Mouse (Mus musculus): Measurements from ENCODE around the gene Gipc1. TPM values are rescaled to one million over a fixed set of nuclear protein-coding genes. Genes with fewer than 3 reads are reported as not detected.
A peak's percentile ranks its signal among the peaks of the same experiment; 100 is the strongest.

The Gipc1 gene
- polyA plus RNA-seq, 1 experiment from 2014 or later = 184 TPM

DNA sequence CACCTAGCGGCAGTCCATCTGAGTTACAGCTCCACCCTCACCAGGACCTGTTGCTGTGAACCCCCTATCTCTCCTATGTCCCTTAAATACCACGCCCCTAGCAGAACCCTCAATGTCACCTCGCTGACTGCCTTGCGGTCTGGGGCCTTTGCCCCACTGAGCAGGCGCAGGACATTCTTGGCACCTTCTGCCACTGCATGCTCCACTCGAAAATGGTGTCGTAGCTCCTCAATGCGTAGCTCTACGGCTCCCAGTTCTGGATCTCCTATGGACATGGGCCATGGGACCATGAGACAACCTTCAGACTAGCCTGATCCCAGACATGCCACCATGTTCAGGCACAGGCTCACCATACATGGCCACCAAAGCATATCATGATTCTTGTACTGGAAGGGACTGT lies 32.0 kb downstream of the Gipc1 start:
- Histone ChIP-seq H3K9me3 (ENCODE audit: control insufficient read depth, low read length) (no peaks in the 10 kb centered on the region), H3K27me3 (ENCODE audit: control insufficient read depth, insufficient read depth, low read length) (no peaks in the 10 kb centered on the region), H3K9ac (ENCODE audit: low read length) (no peak overlapping the region), H3K36me3 (ENCODE audit: control insufficient read depth, insufficient read depth, low read length) (peaks cover 5% of the 10 kb centered on the region), H3K4me2 (no peak overlapping the region), H3K4me3 (ENCODE audit: low read depth, low read length) (no peak overlapping the region), H3K27ac (ENCODE audit: low read depth, low read length) (no peak overlapping the region), H3K4me1 (ENCODE audit: control insufficient read depth, insufficient read depth, low read length) (no peaks in the 10 kb centered on the region)
- DNase-seq (ENCODE audit: low spot score, missing footprints) = no peak
- WGBS = 92% methylated on average over 9 of the region's 9 CpGs
- ATAC-seq (ENCODE audit: low FRiP score) = no peak

DNA sequence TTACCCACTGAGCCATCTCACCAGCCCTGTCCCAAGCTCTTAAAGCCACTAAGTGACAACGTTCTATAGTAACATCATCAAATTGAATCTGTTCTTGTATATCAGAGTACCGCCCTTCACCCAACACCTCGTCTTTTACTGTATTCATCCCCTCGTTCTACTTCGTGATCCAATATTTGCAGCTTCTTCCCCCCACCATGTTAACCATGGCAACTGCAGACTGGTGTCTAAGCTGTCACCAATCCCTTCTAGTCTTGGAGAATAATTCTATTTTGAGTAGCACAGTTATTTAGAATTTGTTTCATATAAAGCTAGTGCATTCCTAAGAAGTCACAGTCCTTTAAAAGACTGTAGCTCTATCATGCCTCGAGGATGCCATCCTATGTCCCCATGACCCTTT lies 36.8 kb downstream of the Gipc1 start:
- H3K27ac ChIP-seq (ENCODE audit: low read depth, low read length) = no peak overlapping the region
- H3K9ac ChIP-seq (ENCODE audit: low read length) = no peak overlapping the region
- DNase-seq (ENCODE audit: low spot score, missing footprints) (no peak), ATAC-seq (ENCODE audit: low FRiP score) (no peak)
- no peaks in the 10 kb centered on the region for H3K4me1 ChIP-seq (ENCODE audit: control insufficient read depth, insufficient read depth, low read length)
- H3K9me3 ChIP-seq (ENCODE audit: control insufficient read depth, low read length) = no peaks in the 10 kb centered on the region
- H3K4me3 ChIP-seq (ENCODE audit: low read depth, low read length) = no peak overlapping the region
- H3K36me3 ChIP-seq (ENCODE audit: control insufficient read depth, insufficient read depth, low read length) = peaks cover 17% of the 10 kb centered on the region
- H3K4me2 ChIP-seq = no peak overlapping the region
- WGBS = 95% methylated on average over 6 of the region's 6 CpGs
- H3K27me3 ChIP-seq (ENCODE audit: control insufficient read depth, insufficient read depth, low read length) = no peaks in the 10 kb centered on the region

DNA sequence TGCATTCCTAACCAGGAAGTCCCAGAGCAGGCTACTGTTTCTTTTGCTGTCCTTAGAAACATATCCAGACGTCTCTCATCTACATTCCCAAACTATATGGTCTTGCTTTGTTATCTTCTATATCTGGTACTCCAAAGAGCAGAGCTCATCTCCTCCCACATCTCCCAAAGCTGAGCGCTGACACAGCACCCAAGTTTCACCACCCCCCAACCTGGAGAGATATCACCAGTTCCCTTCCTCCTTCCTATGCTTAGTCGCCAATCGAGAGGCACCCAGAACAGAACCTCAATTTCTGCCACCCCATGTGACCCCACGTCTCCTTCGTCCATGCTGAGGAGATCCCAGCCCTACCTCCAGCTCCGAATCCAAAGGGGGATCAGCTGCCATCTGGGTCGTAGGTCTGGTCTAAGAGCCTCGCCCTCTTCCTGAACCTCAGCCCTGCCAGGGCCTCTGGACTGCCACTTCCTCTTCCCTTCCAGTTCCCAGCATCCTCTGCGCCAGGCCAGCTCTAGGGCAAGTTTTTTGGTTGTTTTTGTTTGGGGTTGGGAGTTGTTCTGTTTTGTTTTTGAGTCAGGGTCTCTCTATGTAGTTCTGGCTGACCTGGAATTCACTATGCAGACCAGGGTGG lies 41.2 kb downstream of the Gipc1 start:
- Histone ChIP-seq H3K4me2 (no peak overlapping the region), H3K4me1 (ENCODE audit: control insufficient read depth, insufficient read depth, low read length) (peaks cover 15% of the 10 kb centered on the region; the same call in 1 of the 2 replicates), H3K9ac (ENCODE audit: low read length) (no peak overlapping the region), H3K27me3 (ENCODE audit: control insufficient read depth, insufficient read depth, low read length) (no peaks in the 10 kb centered on the region), H3K9me3 (ENCODE audit: control insufficient read depth, low read length) (no peaks in the 10 kb centered on the region), H3K27ac (ENCODE audit: low read depth, low read length) (no peak overlapping the region), H3K36me3 (ENCODE audit: control insufficient read depth, insufficient read depth, low read length) (peaks cover 14% of the 10 kb centered on the region; the same call in 1 of the 2 replicates), H3K4me3 (ENCODE audit: low read depth, low read length) (no peak overlapping the region)
- 84% methylated on average over 10 of the region's 10 CpGs for WGBS
- DNase-seq (ENCODE audit: low spot score, missing footprints) (no peak), ATAC-seq (ENCODE audit: low FRiP score) (no peak)

DNA sequence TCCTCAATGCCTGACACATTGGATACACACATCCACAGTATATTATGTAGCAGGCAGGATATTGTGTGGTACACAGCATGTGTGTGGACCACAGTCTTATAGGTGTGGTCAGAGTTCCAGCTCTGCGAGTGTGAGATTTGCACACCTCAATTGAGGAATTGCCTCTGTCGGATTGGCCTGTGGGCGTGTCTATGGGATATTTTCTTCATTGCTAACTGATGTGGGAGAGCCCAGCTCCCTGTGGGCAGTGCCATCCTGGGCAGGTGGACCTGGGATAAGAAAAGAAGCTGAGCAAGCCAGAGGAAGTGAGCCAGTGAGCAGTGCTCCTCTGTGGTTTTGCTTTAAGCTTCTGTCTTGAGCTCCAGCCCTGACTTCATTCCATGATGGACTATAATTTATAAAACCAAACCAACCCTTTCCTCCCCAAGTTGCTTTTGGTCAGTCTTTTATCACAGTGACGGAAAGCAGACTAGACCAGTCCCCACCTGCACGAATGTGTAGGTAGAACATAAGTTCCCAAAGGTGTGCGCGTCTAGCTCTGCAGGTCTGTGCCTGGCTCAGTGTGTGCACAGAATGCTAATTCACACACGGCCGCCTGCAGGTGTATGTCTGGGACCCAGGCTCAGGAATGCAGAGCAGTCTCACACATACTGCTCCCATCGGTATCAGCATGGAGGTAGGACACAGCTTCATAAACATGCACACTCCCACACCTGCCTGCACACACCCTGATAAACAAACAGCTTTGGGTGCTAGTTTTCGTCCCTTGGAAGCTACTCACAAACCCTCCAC lies 42.1 kb downstream of the Gipc1 start:
- ATAC-seq (ENCODE audit: low FRiP score) (no peak), DNase-seq (ENCODE audit: low spot score, missing footprints) (no peak)
- no peaks in the 10 kb centered on the region for H3K9me3 ChIP-seq (ENCODE audit: control insufficient read depth, low read length)
- no peak overlapping the region for H3K4me3 ChIP-seq (ENCODE audit: low read depth, low read length)
- no peak overlapping the region for H3K4me2 ChIP-seq
- peaks cover 14% of the 10 kb centered on the region; the same call in 1 of the 2 replicates for H3K36me3 ChIP-seq (ENCODE audit: control insufficient read depth, insufficient read depth, low read length)
- no peak overlapping the region for H3K9ac ChIP-seq (ENCODE audit: low read length)
- 90% methylated on average over 11 of the region's 11 CpGs for WGBS
- H3K4me1 ChIP-seq (ENCODE audit: control insufficient read depth, insufficient read depth, low read length) = peaks cover 18% of the 10 kb centered on the region
- no peak overlapping the region for H3K27ac ChIP-seq (ENCODE audit: low read depth, low read length)
- no peaks in the 10 kb centered on the region for H3K27me3 ChIP-seq (ENCODE audit: control insufficient read depth, insufficient read depth, low read length)

DNA sequence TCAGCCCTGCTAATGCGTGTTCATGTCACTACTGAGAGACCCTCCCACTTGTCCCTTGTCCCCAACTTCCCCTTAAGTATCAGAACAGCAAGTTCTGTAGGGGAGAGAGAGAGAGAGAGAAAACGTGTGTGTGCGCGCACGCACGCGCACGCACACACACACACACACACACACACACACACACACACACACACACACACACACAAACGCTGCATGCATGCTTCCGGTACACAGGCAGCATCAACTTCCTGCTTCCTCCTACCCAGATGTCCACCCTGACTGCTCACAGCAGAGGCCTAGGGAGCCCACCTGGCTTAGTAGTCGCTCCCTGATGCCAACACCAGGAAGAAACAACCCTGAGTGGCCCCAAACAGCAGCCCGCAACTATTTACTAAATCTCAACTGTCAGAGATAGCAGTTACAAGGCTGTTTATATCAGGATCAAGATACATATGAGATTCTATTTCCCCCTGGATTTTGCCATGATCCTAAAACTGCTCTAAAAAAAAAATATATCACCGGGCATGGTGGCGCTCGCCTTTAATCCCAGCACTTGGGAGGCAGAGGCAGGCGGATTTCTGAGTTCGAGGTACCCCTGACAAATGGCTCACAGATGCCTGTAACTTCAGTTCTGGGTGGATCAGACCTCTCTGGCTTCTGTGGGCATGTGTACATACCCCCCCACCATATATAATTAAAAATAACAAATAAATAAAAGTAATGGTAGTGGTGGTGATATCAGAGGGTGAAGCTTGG lies 43.1 kb downstream of the Gipc1 start:
- peaks cover 14% of the 10 kb centered on the region; the same call in 1 of the 2 replicates for H3K36me3 ChIP-seq (ENCODE audit: control insufficient read depth, insufficient read depth, low read length)
- no peak overlapping the region for H3K9ac ChIP-seq (ENCODE audit: low read length)
- ATAC-seq (ENCODE audit: low FRiP score) (no peak), DNase-seq (ENCODE audit: low spot score, missing footprints) (no peak)
- H3K4me2 ChIP-seq = no peak overlapping the region
- WGBS = 92% methylated on average over 16 of the region's 17 CpGs
- H3K9me3 ChIP-seq (ENCODE audit: control insufficient read depth, low read length) = no peaks in the 10 kb centered on the region
- H3K27ac ChIP-seq (ENCODE audit: low read depth, low read length) = no peak overlapping the region
- peaks cover 20% of the 10 kb centered on the region for H3K4me1 ChIP-seq (ENCODE audit: control insufficient read depth, insufficient read depth, low read length)
- no peak overlapping the region for H3K4me3 ChIP-seq (ENCODE audit: low read depth, low read length)
- H3K27me3 ChIP-seq (ENCODE audit: control insufficient read depth, insufficient read depth, low read length) = no peaks in the 10 kb centered on the region

DNA sequence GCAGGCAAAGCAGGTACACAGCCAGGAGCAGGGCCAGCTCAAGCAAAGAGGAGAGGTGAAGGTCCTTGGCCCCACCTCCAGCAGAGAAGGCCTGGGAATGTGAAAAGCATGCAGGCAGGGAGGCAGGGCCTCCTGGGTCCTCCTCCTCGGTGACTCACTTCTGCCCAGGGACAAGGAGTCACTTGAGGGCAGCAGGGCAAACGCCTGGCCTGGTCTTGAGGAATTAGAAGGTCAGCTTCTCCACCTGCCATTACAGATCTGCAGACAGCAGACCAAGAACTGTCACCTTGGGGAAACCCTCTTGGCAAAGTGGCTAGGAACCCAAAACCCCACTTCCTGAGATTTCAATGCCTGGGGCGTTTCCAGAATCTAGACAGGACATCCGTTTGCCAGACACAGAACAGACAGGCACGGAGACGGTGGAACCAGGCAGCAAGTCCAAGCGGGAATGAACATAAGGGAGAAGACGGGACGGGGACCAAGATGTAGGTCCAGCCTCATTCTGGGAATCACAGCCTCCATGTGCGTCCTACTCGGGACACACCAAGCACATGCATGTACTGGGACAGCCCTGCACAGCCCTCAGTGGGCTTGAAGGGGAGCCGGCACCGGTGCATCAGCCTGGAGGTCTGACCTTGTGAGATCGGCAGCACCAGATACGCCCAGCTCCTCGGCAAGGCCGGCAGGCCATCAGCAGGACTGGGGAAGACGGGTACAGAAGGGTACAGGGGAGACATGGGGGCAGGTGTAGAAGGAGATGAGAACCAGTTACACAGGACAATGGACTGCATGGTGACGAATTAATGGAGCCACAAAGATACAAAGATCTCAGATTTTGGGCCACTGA lies 45.1 kb downstream of the Gipc1 start:
- ATAC-seq (ENCODE audit: low FRiP score) = no peak
- Histone ChIP-seq H3K27ac (ENCODE audit: low read depth, low read length) (no peak overlapping the region), H3K27me3 (ENCODE audit: control insufficient read depth, insufficient read depth, low read length) (no peaks in the 10 kb centered on the region), H3K36me3 (ENCODE audit: control insufficient read depth, insufficient read depth, low read length) (no peaks in the 10 kb centered on the region), H3K9ac (ENCODE audit: low read length) (peak overlapping the region; percentile 95; the same call in 1 of the 2 replicates), H3K4me2 (peak overlapping the region; percentile 97), H3K9me3 (ENCODE audit: control insufficient read depth, low read length) (no peaks in the 10 kb centered on the region), H3K4me3 (ENCODE audit: low read depth, low read length) (peak overlapping the region; percentile 85), H3K4me1 (ENCODE audit: control insufficient read depth, insufficient read depth, low read length) (peaks cover 20% of the 10 kb centered on the region)
- 68% methylated on average over 19 of the region's 19 CpGs for WGBS
- DNase-seq (ENCODE audit: low spot score, missing footprints) = no peak

DNA sequence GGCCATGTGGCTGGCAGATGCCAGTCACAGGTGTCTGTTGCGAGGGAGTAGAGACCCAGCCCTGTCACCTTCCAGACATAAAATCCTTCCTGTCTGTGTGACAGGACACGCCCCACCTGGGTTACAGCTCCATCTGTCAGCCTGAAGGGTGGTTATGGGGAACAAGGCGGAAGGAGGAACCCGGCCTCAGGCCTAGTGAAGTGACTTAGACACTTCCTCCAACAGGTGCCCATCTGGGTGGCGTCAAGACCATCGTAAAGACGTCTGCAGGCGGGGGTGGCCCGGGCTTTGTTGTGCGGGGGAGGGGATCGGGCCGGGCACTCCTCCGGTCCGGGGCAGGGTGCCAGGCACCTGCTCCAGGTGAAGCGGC lies 45.8 kb downstream of the Gipc1 start:
- Histone ChIP-seq H3K9me3 (ENCODE audit: control insufficient read depth, low read length) (no peaks in the 10 kb centered on the region), H3K27ac (ENCODE audit: low read depth, low read length) (no peak overlapping the region), H3K27me3 (ENCODE audit: control insufficient read depth, insufficient read depth, low read length) (no peaks in the 10 kb centered on the region), H3K4me3 (ENCODE audit: low read depth, low read length) (peak overlapping the region; percentile 85), H3K36me3 (ENCODE audit: control insufficient read depth, insufficient read depth, low read length) (no peaks in the 10 kb centered on the region), H3K4me2 (peak overlapping the region; percentile 97), H3K4me1 (ENCODE audit: control insufficient read depth, insufficient read depth, low read length) (peaks cover 20% of the 10 kb centered on the region), H3K9ac (ENCODE audit: low read length) (peak overlapping the region; percentile 95)
- ATAC-seq (ENCODE audit: low FRiP score) = peak; percentile 17
- WGBS = 5% methylated on average over 15 of the region's 15 CpGs
- no peak for DNase-seq (ENCODE audit: low spot score, missing footprints)

DNA sequence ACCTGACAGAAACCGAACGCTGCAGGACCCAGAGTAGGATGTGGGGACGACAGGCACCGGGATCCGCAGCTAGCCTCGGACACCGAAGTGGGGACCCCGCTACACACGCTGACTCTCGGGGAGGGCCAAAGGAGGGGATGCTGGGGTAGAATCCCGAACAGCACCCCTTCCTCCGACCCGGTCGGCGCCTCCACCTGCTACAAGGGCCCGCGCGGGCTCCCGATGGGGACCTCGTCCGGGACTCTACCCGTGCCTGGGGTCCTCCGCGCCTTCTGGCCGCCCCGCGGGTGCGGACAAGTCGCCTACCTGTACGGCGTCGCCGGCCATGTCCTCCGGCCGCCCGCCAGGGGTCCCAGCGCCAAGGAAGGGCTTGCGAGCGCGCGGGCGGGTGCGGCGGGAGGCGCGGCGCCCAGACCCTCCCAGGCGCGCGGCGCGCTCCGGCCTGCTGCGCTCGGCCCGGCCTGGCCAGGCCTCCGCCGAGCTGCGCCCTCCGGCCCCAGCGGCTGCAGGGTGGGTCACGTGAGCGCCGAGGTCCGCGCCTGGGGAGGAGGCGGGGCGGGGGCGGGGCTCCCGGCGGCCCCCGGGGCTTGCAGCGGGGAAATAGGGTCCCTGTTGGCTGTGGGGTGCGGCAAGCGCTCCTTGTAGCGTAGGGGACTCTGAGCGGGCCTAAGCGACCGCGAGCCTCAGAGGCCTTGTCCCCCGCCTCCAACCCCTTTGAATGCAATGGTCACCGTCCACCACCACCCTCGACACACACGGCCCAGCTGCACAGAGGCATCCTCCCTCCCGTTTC lies 46.4 kb downstream of the Gipc1 start, which contains the start of gene Pkn1:
Pkn1 (minus strand) TSS at position 519 of the 793 bp plus-strand sequence.
- peak within 1 kb of the TSS; percentile 56 for H3K27ac ChIP-seq (ENCODE audit: low read depth, low read length)
- H3K4me3 ChIP-seq (ENCODE audit: low read depth, low read length) = peak within 1 kb of the TSS; percentile 85
- H3K9me3 ChIP-seq (ENCODE audit: control insufficient read depth, low read length) = no peaks in the 10 kb centered on the region
- ATAC-seq (ENCODE audit: low FRiP score) (peak; percentile 96), DNase-seq (ENCODE audit: low spot score, missing footprints) (peak; percentile 97)
- under 1% methylated on average over 77 of the region's 85 CpGs for WGBS
- no peaks in the 10 kb centered on the region for H3K27me3 ChIP-seq (ENCODE audit: control insufficient read depth, insufficient read depth, low read length)
- H3K36me3 ChIP-seq (ENCODE audit: control insufficient read depth, insufficient read depth, low read length) = no peaks in the 10 kb centered on the region
- H3K9ac ChIP-seq (ENCODE audit: low read length) = peak within 1 kb of the TSS; percentile 95
- peaks cover 20% of the 10 kb centered on the region for H3K4me1 ChIP-seq (ENCODE audit: control insufficient read depth, insufficient read depth, low read length)
- H3K4me2 ChIP-seq = peak within 1 kb of the TSS; percentile 97

All from midbrain, embryonic 11.5 days (tissue).